8 mouse cellular contexts compared by ENCODE assay signal in the genomic region with DNA sequence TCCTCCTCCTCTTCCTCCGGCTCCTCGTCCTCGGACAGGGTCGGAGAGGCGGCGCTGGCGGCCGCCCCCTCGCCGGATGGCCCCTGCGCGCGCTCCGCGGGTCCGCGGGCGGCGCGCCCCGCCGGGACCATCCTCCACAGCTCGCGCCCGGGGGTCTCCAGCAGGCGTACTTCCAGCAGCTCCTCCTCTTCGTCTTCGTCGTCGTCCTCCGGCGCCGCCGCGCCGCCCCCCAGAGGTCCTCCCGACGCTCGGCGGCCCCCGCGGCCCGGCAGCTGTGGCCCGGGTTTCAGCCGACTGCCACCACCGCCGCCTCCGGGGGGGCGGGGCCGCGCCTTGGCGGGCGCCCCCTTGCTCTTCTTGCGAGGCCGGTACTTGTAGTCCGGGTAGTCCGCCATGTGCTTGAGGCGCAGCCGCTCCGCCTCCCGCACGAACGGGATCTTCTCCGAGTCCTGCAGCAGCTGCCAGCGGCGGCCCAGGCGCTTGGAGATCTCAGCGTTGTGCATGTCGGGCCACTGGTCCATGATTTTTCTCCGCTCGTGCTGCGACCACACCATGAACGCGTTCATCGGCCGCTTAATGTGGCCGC. TPM values are rescaled to one million over a fixed set of nuclear protein-coding genes. Genes with fewer than 3 reads are reported as not detected.
A peak's percentile ranks its signal among the peaks of the same experiment; 100 is the strongest.
DNase-seq lines count a peak whose midpoint lies in the region; ATAC-seq lines count a peak whose summit lies in the region.

No protein-coding gene starts in this region.

- no peaks in the 10 kb centered on the region for H3K9me3 ChIP-seq in embryonic facial prominence, embryonic 11.5 days (replicated peaks; ENCODE audit: control insufficient read depth, low read length)
- no peaks in the 10 kb centered on the region for H3K9me3 ChIP-seq in limb, embryonic 15.5 days

- DNase-seq in urinary bladder, adult 18-20 months (ENCODE audit: low spot score in 2 of 2) = peak; percentile 63 to 67
- DNase-seq in urinary bladder, postnatal 10 days (ENCODE audit: low spot score) = no peak
- DNase-seq in embryonic facial prominence, embryonic 11.5 days (ENCODE audit: low spot score) = peak; percentile 75
- peak; percentile 79 for DNase-seq in heart, adult 9 months (ENCODE audit: low spot score in 2 of 2)
- DNase-seq in kidney, adult 9 months = peak; percentile 80
- DNase-seq in naive thymus-derived CD4-positive, alpha-beta T cell, adult 2 months (ENCODE audit: low read depth) = peak; percentile 68
- peak; percentile 78 for DNase-seq in splenic B cell, adult 2 months (ENCODE audit: low read depth, low spot score)

- no peaks in the 10 kb centered on the region for H3K4me1 ChIP-seq in embryonic facial prominence, embryonic 11.5 days (ENCODE audit: control insufficient read depth, insufficient read depth, low read length)
- H3K4me1 ChIP-seq in limb, embryonic 15.5 days = peaks cover 41% of the 10 kb centered on the region

- peak overlapping the region; percentile 83 for H3K4me2 ChIP-seq in embryonic facial prominence, embryonic 11.5 days (ENCODE audit: low read depth, low read length)
- H3K4me2 ChIP-seq in limb, embryonic 15.5 days = peak overlapping the region; percentile 92

- H3K27ac ChIP-seq in embryonic facial prominence, embryonic 11.5 days (replicated peaks; ENCODE audit: low read depth, low read length) = peak overlapping the region; percentile 99
- peak overlapping the region; percentile 100 for H3K27ac ChIP-seq in limb, embryonic 15.5 days

- H3K36me3 ChIP-seq in embryonic facial prominence, embryonic 11.5 days (replicated peaks; ENCODE audit: control insufficient read depth, insufficient read depth, low read depth, low read length) = no peaks in the 10 kb centered on the region
- H3K36me3 ChIP-seq in limb, embryonic 15.5 days = 0 out of 2 replicates have a peak, but pooled peaks cover 2% of the 10 kb centered on the region
- H3K36me3 ChIP-seq in splenic B cell, adult 2 months (ENCODE audit: control insufficient read depth, insufficient read depth, low read length, poor library complexity, severe bottlenecking) = no peaks in the 10 kb centered on the region

- WGBS in embryonic facial prominence, embryonic 11.5 days = under 1% methylated on average over 61 of the region's 77 CpGs
- under 1% methylated on average over 66 of the region's 77 CpGs for WGBS in limb, embryonic 15.5 days

- peak overlapping the region; percentile 96 for H3K9ac ChIP-seq in embryonic facial prominence, embryonic 11.5 days (replicated peaks; ENCODE audit: low read length)
- peak overlapping the region; percentile 81 for H3K9ac ChIP-seq in limb, embryonic 15.5 days

- peak overlapping the region; percentile 95 for H3K4me3 ChIP-seq in embryonic facial prominence, embryonic 11.5 days (ENCODE audit: low read depth, low read length)
- peak overlapping the region; percentile 84 for H3K4me3 ChIP-seq in limb, embryonic 15.5 days

- no peaks in the 10 kb centered on the region for H3K27me3 ChIP-seq in embryonic facial prominence, embryonic 11.5 days (ENCODE audit: control insufficient read depth, insufficient read depth, low read length)
- H3K27me3 ChIP-seq in limb, embryonic 15.5 days = no peaks in the 10 kb centered on the region
- H3K27me3 ChIP-seq in splenic B cell, adult 2 months (ENCODE audit: control insufficient read depth, insufficient read depth, low read length, poor library complexity, severe bottlenecking) = no peaks in the 10 kb centered on the region

- ATAC-seq in embryonic facial prominence, embryonic 11.5 days (replicated peaks; ENCODE audit: insufficient number of reproducible peaks, low FRiP score, low TSS enrichment, low read depth) = no peak
- ATAC-seq in limb, embryonic 15.5 days (ENCODE audit: insufficient number of reproducible peaks, low FRiP score, low TSS enrichment, low read depth) = no peak

RNA-seq across cellular contexts. Expression of gene Sox12, which starts 0.8 kb away (rescaled TPM):
- polyA plus RNA-seq in embryonic facial prominence, embryonic 11.5 days (2014; fragmentation: Nextera tagmentation; extraction: Ambion mirVana) = 19.6 and 20.7 TPM in 2 replicates
- polyA plus RNA-seq in limb, embryonic 15.5 days (2015; fragmentation: Nextera tagmentation; extraction: Ambion mirVana) = 5.2 and 6.6 TPM in 2 replicates

RNA-seq across cellular contexts. Expression of gene Zcchc3, which starts 17.7 kb away (rescaled TPM):
- polyA plus RNA-seq in embryonic facial prominence, embryonic 11.5 days (2014; fragmentation: Nextera tagmentation; extraction: Ambion mirVana) = 61.6 and 67.7 TPM in 2 replicates
- 28.5 and 35.0 TPM in 2 replicates for polyA plus RNA-seq in limb, embryonic 15.5 days (2015; fragmentation: Nextera tagmentation; extraction: Ambion mirVana)

RNA-seq across cellular contexts. Expression of gene 6820408C15Rik, which starts 18.3 kb away (rescaled TPM):
- polyA plus RNA-seq in embryonic facial prominence, embryonic 11.5 days (2014; fragmentation: Nextera tagmentation; extraction: Ambion mirVana) = 0.17 and 0.24 TPM in 2 replicates
- polyA plus RNA-seq in limb, embryonic 15.5 days (2015; fragmentation: Nextera tagmentation; extraction: Ambion mirVana) = 0.10 TPM in 1 of 2 replicates, not detected in the other

RNA-seq across cellular contexts. Expression of gene Nrsn2, which starts 20.7 kb away (rescaled TPM):
- polyA plus RNA-seq in embryonic facial prominence, embryonic 11.5 days (2014; fragmentation: Nextera tagmentation; extraction: Ambion mirVana) = 3.0 and 4.2 TPM in 2 replicates
- polyA plus RNA-seq in limb, embryonic 15.5 days (2015; fragmentation: Nextera tagmentation; extraction: Ambion mirVana) = 1.0 and 1.5 TPM in 2 replicates

RNA-seq across cellular contexts. Expression of gene Trib3, which starts 53.3 kb away (rescaled TPM):
- 1.4 and 1.7 TPM in 2 replicates for polyA plus RNA-seq in embryonic facial prominence, embryonic 11.5 days (2014; fragmentation: Nextera tagmentation; extraction: Ambion mirVana)
- polyA plus RNA-seq in limb, embryonic 15.5 days (2015; fragmentation: Nextera tagmentation; extraction: Ambion mirVana) = 2.9 and 4.5 TPM in 2 replicates
